Mouse (Mus musculus): Measurements from ENCODE around the gene Mybpc1.

Gene Mybpc1

DNA sequence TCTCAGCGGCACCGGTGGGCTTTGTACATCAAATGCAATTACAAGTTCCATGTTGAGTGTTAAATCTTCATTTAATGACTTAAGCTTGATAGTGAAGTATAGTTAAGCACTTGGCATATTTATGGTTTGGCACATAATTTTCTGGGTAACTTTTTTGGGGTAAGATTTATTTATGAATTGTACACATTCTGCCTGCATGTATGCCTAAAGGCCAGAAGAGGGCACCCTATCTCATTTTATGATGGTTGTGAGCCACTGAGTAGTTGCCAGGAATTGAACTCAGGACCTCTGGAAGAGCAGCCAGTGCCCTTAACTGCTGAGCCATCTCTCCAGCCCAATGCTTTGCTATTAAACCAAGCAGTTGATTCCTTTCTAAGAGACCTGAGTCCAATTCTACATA lies 52.2 kb downstream of the Mybpc1 start:
- WGBS, result 92% methylated on average over 2 of the region's 2 CpGs

DNA sequence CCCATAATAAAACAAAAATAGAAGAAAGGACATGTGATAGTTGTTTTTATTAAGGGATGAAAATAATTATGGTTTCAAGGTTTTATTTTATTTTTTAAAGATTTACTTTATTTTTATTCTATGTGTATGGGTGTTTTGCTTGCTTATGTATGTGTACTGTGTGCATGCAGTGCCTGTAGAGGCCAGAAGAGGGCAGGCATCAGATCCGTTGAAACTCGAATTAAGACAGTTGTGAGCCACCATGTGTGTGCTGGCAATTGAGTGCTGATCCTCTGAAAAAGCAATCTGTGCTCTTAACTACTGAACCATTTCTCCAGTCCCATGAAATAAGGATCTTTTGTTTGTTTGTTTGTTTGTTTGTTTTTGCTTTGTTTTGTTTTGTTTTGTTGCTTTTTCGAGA lies 54.7 kb downstream of the Mybpc1 start:
- WGBS, result 80% methylated on average over 3 of the region's 3 CpGs

DNA sequence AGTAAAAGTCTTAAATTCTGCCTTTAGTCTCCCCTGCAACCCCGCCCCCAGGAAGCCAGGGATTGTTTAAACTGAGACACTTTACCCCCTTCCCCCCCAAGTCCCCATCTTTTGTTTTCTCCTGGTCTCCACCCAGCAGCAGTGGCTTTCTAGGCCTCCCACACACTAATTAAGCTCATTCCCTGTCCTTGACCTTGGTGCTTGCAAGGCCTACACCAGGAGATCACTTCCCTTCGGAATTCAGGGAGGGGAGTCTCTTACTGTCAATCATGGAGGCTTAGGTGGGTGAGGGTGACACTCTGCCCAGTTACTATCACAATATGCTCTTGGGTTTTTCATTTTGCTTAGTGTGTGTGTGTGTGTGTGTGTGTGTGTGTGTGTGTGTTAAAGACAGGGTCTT lies 57.3 kb downstream of the Mybpc1 start:
- WGBS, result 76% methylated on average over 2 of the region's 2 CpGs

DNA sequence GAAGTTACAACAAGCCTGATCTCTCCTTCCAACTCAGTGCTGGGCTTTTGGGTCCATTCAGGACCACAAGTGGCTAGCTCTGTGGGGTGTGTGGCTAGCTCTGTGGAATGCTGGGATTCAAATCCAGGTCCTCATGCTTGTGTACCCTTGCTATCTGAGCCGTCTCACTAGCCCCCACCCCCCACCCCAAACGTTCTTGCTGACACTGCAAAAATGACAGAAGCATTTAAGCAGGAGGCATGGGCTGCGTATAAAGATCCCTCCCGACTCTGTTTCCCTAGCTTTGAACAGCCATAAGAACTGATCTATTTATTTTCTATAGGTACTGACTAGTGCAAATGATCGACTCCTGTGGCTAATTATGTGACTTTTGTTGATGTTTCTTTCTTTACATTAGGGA lies 74.3 kb downstream of the Mybpc1 start:
- 73% methylated on average over 5 of the region's 5 CpGs for WGBS

DNA sequence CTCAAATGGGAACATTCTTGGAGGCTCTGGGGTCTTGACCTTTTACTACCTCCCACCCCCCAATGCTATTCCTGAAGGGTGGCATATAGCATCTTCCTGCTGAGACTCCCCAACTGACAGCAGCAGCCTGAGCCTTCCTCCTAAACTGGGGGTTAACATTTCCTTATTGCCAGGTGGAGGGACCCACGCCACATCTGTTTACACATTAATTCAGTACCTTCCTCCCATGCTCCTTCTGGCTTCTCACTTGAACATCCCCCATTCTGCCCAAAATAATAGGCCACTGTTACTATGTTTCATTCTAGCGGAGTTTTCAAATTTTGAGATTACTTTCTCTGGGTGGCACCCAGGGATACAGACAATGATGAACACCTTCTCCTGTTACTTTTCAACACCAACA lies 80.9 kb downstream of the Mybpc1 start:
- 58% methylated on average over 2 of the region's 2 CpGs for WGBS

DNA sequence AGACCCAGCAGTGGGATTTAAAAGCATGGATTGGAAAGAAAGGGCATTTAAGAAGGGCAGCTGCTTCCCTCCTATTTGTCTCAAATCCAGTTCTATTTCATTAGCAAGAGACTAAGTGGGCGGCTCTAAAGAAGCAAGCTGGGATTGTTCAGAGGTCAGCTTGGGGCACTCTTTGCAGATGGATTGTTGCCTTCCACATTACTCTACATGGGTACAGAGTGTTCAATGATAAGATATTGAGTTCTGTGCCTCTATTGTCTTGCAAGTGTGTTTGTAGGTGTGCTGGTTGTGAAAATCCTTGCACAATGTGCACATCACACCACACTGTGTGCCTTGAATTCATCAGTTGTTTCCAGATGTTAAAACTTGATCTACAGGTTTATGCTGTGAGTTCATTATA lies 81.7 kb downstream of the Mybpc1 start:
- 76% methylated on average over 1 of the region's 1 CpGs for WGBS

DNA sequence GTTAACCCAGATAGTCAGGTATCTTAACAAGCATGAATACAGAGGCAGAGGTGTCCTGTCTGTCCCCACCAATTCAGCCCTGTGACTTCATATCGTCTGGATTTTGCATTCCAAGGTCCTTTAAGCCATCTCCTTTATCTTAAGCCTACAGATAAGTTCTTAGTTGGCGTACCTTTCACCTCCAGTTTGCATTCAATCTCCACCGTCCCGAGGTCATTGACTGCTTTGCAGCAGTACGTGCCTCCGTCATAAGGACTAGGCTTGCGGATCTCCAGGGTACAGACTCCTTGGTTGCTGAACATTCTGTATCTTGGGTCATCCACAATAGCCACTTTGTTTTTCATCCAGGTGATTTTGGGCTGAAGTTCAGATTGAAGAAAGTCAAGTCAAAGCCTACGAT lies 82.2 kb downstream of the Mybpc1 start:
- 90% methylated on average over 8 of the region's 8 CpGs for WGBS

DNA sequence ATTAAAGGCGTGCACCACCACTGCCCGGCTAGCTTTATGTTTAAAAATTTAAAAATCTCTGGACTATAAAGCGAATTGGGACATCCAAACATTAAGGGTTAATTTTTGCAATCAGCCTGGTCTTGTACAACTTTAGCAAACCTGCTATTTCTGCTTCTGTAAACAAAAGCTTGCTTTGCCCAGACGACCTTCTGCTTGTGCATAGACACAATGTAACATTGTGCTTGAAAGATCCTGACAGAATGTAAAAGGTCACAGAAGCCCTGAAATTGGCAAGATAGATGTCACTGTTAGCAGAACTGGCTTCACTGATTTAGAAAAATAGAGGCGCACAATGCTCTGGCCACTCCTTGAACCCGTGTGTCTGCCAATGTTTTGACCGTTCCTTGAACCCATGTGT lies 89.9 kb downstream of the Mybpc1 start:
- WGBS, result 90% methylated on average over 7 of the region's 7 CpGs

DNA sequence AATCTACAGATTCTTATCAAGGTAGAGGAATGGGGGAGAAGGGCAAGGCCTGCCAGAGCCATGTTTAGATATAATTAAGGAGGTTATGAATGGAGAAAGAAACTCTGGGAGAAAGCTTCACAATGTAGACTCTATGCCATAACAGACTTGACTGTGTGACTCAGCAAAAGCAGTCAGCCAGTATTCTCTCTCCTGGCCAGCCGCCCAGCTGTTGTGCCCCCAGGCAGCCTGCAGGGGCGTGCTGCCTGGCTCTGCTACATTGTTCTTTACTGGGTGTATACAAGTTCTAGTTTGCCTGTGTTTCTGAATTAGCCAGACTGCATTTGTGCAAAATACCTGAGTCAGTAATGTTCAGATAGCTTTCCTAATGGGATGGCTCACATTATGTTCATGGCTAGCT lies 90.5 kb downstream of the Mybpc1 start:
- 31% methylated on average over 2 of the region's 2 CpGs for WGBS

DNA sequence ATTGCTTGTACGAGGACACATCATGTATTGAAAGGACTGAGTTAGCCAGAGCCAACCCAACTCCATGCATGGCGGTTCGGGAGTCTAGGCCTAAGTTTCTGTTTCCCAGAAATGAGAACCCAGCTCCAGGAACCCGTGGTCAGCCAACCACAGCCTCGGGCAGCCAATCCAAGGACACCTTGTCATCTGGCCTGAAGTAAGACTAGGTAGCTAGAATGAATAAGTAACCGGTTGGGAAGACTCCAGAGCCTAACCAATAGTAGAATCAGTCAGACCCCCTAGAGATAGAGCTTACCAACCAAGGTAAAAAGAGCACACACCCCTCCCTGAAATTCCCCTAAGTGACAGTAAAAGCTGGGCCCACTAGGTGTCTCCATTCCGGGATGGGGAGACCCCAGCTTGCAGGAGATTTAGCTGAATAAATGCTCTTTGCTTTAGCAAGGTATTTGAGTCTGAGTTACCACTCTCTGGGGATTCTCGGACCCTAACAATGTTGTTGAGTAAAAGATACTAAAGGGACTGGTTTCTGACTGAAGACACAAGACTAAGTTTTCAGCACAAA lies 91.3 kb downstream of the Mybpc1 start:
- 83% methylated on average over 8 of the region's 8 CpGs for WGBS

DNA sequence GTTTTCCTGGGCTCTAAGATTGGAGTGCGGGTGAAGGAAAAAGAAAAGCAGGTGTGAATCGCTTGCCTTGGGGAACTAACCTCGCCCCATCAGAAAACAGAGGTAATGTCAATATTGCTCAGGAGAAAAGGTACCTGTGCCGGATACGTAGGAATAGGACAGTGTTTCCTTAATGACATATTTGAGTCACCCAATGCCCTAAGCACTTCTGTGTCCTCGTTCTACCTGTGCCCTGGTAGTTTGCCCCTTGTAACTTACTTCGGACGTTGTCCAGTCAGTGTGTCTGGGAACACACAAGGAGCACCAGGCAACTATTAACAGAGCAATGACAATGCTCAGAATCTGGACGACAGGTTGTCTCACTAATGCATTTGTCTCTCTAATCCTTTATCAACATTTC lies 93.6 kb downstream of the Mybpc1 start:
- WGBS, result 95% methylated on average over 9 of the region's 9 CpGs

DNA sequence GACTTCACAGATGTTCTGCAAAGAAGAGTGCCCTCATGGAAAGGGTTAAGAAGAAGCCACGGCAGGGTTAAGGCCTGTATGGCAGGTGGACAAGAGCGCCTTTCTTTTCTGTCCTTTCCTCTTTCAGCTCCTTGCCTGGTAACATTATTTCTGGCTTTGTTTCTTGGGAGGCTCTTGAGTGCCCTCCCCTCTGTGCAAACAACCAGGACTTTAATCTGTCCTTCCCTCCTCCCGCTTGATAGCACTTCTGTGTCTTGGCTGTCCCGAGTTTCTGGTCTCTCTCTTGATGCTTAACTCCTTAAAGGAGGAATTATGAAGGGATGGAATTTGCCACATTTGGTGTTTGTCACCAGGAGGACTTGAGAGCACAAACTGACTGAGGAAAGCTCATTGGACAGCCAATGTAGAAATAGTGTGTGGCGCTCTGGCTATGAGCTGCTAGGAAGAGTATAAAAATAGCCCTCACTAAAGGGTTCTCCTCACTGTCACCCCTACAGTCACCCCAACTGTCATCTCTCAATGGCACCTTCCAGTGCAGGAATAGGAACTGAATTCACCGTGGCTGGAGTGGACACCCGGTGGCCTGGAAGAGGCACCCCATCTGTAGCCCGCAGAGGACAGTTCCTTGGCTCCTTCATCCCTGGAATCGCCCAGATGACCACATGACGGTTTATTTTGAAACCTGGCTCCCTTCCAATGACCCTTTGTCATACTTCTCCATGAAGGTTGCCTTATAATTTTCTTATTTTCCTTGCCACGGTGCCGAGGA lies 94.3 kb downstream of the Mybpc1 start:
- WGBS, result 71% methylated on average over 12 of the region's 12 CpGs

DNA sequence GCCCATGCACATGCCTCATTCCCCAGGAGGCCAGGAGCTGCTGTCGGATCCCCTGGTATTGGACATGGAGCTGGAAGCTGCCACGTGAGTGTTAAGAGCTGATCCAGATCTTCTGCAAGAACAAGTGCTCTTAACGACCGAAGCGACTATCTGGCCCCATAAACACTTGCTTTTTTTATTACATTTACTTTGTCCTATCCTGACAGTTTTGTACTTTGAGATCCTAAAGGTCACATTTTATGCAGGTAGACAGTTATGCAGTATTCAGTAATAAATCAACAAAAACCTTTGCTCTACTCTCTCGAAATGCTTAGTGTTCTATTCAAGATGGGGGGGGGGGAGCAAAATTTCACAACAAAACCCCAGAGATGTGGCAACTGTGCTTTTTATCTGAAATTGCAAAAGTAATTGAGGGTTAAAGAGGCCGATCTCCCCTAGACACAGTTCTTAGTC lies 97.2 kb downstream of the Mybpc1 start:
- 89% methylated on average over 7 of the region's 7 CpGs for WGBS

DNA sequence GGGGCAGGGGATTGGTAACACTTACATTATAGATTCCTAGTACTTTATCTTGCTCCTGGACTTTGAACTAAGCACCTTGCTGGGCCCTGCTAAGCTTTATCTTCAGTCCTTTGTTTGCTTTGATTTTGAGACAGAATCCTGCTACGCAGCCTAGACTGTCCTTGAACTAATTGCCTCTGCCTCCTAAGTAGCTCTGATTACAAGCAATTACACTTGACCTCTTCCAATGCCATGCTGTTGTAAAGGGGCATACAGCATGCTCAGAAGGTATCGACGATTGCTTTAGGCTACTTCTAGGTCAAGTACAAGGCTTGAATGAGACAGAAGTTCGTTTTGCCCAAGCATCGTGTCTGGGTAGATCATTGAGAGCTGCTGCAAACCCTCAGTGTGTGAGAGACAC lies 99.7 kb downstream of the Mybpc1 start:
- WGBS, result 83% methylated on average over 5 of the region's 5 CpGs

DNA sequence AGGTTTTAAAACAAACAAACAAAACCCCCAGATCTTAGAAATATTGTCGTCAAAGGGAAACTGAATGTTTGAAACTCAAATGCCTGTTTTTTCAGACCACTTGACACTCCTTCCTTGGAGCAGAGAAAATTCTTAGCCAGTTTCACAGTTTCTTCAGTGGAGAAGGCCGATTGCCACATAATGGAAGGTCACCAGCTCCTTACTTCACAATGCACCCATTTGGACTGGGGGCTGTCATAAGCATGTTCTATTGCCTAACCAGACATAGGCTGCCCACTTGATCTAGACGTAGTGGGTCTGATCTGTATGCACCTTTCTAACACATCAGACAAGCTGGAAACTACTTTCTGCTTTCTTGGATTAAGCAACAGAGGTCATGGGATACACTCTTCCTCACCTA lies 100.5 kb downstream of the Mybpc1 start:
- 60% methylated on average over 3 of the region's 3 CpGs for WGBS

DNA sequence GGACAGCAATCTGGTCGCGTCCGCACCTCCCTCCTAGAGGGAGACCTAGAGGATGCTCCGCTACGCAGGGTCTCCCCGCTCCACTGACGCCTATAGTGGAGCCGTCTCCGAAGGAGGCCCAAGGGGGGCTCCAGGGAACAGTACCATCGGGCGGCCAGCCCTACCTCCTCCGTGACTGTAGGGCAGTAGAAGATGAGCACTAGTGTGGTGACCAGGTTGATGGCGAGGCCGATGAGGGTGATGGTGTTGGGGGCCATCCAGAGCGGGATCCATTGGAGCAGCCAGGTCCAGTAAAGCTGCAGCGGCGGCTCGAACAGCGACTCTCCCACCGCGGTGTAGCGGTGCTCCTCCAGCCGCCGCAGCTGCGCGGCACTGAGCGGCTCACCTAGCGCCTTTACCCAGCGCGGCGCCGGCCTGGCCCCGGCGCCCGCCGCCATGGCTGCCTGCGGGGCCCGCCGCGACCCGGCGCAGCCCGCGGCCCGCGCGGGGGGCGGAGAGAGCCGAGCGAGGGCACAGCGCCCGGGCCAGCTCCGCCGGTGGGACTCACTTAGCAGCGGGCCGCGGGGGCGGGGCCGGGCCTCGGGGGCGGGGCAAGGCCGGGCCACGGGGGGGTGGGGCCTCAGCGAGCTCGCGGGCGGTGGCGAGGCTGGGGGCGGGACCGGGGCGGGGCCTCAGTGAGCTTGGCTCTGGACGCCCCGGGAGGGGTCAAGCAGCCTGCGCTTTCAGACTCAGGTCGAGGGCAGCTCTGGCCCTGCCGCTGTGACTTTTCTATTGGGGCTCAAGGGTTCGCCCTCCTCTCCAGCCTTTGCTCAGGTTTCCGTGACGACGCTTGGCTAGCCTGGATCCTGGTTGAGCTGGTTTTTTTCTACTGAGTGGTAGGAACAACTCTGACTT lies 101.3 kb downstream of the Mybpc1 start, which contains the start of gene Chpt1:
Chpt1 (minus strand) TSS at position 653 of the 894 bp plus-strand sequence.
- 1% methylated on average over 79 of the region's 80 CpGs for WGBS

DNA sequence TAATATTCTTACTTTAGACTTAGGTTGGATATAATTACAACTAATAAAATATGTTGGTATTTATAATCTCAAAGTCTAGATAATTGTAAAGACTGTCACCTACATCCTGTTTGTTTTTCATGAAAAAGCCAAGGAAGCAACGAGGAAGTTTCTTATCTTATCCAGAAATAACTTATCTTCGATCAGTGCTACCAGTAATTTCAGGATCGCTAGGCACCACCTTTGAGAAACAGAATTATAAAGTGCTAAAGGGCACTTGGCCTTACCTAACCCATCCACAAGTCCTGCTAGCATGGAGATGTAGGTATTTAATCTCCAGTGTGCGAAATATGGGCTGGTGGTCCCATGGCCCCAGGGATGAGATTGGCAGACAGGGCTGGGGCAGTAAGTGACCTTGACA lies 102.0 kb downstream of the Mybpc1 start:
- WGBS, result 17% methylated on average over 4 of the region's 4 CpGs

DNA sequence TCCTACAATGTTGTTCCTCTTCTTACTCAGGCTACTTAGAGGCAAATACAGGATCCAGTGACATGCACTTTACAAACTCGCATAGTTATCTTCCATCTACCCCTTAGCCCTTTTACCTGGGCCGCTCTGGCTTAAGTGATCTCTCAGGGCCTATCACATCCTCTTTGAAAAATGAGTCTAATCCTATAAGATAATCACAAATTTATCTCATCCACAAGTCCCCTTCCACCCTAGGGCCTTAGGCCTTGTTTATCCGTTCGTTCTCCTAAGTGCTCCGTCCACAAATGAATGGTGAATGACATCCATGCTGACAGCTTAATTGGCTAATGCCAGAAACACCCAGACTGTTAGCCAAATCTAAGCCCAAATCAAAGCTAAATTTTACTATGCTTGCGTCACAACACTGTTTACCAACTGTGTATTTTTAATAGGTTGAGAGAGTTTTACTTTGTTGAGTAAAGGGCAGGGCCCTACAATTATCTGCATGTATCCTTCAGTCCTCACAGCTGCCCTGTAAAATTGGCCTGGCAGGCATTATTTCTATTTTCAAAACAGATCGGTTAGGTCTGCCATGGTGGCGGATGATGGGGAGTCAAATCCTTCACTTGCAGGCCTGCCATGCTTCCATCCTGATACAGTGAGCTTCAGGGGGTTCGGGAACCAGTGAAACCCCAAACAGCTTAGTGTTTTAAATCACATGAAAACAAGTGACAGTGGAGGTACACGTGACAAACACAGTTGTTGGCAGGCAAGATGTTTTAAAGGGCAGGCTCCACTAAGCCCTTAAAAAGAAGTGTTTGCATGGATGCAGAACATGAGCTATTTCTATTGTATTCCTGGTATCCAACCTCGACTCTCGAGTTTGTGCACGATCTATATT lies 102.8 kb downstream of the Mybpc1 start:
- 50% methylated on average over 13 of the region's 13 CpGs for WGBS

DNA sequence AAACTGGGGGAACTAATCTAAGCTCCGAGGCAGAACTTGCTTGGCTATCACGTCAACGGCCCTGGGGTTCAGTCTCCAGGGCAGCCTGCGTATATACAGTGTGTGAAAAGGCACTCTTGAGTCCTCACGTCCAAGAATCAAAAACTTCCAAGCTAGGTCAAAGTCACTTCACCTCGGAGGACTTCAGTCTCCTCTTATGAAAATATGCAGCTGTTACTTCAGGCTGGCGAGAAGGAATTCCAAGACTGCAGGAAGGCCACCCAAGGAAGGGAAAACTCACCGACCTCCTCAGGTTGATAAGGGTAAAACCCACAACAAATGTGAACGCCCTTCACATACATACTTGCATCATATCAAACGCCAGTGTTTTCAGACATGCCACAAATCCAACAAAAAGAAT lies 103.6 kb downstream of the Mybpc1 start:
- 87% methylated on average over 10 of the region's 10 CpGs for WGBS

DNA sequence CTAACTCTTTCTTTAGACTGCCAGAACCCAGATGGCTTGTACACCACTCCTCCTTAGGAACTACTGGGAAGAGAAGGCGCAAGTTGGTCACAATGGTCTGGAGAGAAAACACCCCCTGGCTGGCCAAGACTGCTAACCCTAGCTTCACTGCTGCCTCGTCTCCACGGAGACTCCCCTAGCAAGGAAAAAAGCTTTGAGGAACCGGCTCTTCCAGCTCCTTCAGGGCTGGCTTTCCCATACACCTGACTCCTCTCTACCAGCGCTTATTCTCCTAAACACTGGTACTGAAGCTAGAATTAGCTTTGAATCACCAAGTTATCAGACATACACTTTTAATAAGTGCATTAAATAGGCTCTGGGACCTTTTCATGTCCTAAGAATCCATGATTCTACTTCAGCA lies 105.0 kb downstream of the Mybpc1 start:
- 63% methylated on average over 5 of the region's 5 CpGs for whole genome bisulfite sequencing

DNA sequence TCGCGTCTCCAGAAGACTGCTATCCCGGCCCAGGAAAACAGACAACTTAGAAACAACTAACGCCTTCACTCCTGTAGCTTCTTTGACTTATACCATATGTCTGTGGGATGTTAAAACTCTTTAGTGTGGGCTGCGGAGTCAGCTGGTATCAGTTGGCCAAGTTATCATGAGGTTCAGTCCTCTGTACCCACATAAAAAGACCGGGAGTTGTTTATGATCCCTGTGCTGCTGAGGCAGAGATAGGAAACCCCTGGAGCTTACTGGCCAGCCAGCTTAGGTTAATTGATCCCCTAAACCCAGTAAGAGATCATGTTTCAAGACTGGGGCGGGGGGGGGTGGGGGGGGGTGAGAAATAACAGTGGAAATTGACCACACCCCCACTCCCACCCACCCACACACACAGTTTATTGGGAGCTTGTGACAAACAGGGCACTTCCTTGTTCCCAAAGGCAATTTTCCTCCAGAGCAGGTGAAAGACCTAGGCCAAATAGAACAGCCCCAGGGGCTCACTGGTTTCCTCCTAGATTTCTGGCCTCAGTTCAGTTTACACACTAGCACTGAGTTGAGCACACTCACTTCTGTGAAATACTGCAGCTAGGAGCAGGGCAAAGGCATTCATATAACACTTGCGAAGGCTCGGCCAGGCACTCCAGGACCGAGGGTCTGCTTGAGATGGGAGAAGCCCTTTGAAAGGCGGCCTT lies 107.9 kb downstream of the Mybpc1 start:
- 67% methylated on average over 11 of the region's 11 CpGs for WGBS
